8 mouse cellular contexts compared by ENCODE assay signal in the genomic region with DNA sequence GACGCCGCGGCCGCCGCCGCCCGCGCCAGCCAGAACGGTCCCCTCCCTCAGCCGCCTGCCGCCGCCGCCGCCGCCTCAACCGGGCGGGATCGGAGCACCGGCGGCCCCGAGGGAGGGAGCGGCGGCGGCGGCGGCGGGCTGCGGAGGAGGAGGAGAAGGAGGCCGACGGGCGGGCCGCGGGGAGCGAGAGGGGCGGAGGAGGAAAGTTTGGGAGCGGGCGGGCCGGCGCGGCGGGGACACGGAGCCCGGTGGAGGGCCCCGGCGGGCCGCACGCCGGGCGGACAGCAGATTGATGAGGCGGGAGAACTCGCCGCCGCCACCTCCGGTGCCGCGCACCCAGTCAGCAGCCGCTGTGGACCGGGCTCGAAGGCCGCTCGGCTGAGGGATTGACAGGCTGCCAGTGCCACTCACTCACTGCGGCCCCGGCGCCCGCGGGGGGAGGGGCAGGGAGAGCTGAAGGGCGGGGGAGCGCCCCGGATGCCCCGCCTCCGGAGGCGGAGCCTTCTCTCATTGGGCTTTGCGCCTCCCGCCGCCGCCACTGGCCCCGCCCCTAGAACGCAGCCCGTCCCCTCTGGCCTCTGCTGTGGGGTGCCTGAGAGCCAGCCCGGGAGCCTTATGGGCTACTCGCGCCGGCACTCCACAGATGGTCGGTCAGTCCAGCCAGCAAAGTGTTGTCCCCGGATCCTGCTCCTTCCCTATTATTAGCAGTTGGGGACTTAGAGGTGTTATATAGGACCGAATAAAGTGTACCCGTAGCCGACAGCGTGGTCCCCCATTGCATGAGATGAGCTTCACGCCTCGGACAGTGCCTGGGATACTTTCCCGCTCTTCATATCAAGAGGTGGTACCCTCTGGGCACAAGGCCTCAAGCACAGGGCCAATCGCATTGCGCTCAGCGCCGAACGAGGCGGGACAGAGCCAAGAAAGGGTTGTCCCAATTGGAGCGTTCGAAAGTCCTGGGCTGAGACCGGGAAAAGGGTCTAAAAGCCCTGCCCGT. TPM values are rescaled to one million over a fixed set of nuclear protein-coding genes. Genes with fewer than 3 reads are reported as not detected.
DNase-seq lines count a peak whose midpoint lies in the region; TF ChIP-seq lines count a peak whose summit lies in the region.

Pbx3 (minus strand) TSS at position 838 of the 997 bp plus-strand sequence.

- TF ChIP-seq CTCF in gastrocnemius, adult 2 months (IDR thresholded peaks at IDR 0.05) = no peak

- H3K36me3 ChIP-seq in megakaryocyte, embryonic 14.5 days (replicated peaks; ENCODE audit: low read length) = no peaks in the 10 kb centered on the region

- peak; percentile 87 for DNase-seq in WW6 (ENCODE audit: low read depth, low spot score)
- DNase-seq in cerebellum, postnatal 4 days (ENCODE audit: low spot score in 2 of 2) = peak; percentile 94 to 98
- DNase-seq in gastrocnemius, adult 2 months = peak; percentile 98
- DNase-seq in hindlimb bud, embryonic 11.5 days (ENCODE audit: extremely low spot score, low read depth, low spot score) = peak; percentile 92
- peak; percentile 82 to 88 for DNase-seq in left cerebral cortex, adult 8-10 months (ENCODE audit: low spot score in 2 of 2)
- peak; percentile 94 for DNase-seq in right cerebral cortex, postnatal 10 days (ENCODE audit: low spot score in 2 of 2)
- DNase-seq in urinary bladder, postnatal 25 days (ENCODE audit: low spot score) = peak; percentile 98

- H3K27me3 ChIP-seq in megakaryocyte, embryonic 14.5 days (replicated peaks) = peaks cover 27% of the 10 kb centered on the region

- peaks cover 27% of the 10 kb centered on the region for H3K4me1 ChIP-seq in megakaryocyte, embryonic 14.5 days

- no peaks in the 10 kb centered on the region for H3K9me3 ChIP-seq in megakaryocyte, embryonic 14.5 days

- intact Hi-C loops in gastrocnemius, adult 2 months (cut with DNase I) = loop anchor here (2.0 to 10.0 kb wide), 3 partner anchors 34 to 262 kb away; partner anchors contain the start of gene Mapkap1

- peak within 1 kb of the TSS; percentile 92 for H3K27ac ChIP-seq in gastrocnemius, adult 2 months

- peak within 1 kb of the TSS; percentile 90 for H3K4me3 ChIP-seq in gastrocnemius, adult 2 months
- peak within 1 kb of the TSS; percentile 99 for H3K4me3 ChIP-seq in megakaryocyte, embryonic 14.5 days (replicated peaks)

RNA-seq across cellular contexts. Expression of gene Pbx3, which starts in this region (rescaled TPM):
- 1 to 10 TPM; 2.3 TPM for total RNA-seq in gastrocnemius, adult 2 months (2021)
- 10 to 100 TPM; 24.9 to 32.9 (median 25.4) TPM for total RNA-seq in left cerebral cortex, adult 8-10 months (2022)
- polyA plus RNA-seq in megakaryocyte, embryonic 14.5 days (2012; ENCODE audit: insufficient read depth, low replicate concordance) = 3.8 and 8.4 TPM in 2 replicates

Comparison
In these comparisons a context has a peak if more than half of its experiments do, and no peak if none do; other contexts are left out.
1. Peak in every context shown above with its lines: DNase-seq, H3K4me3 ChIP-seq and H3K27ac ChIP-seq.
2. RNA of gene Pbx3 (total RNA-seq): 24.9 to 32.9 TPM in left cerebral cortex, adult 8-10 months; 2.3 TPM in gastrocnemius, adult 2 months; every median in the first group is over 4 times any median in the second.